Mouse (Mus musculus): ENCODE measurements at regions not wholly inside any gene's neighbourhood (a gene's known extent, or its start where the extent isn't known, plus 50 kb on each side); places are given as distances from the start of the nearest gene placed in this dataset.

DNA sequence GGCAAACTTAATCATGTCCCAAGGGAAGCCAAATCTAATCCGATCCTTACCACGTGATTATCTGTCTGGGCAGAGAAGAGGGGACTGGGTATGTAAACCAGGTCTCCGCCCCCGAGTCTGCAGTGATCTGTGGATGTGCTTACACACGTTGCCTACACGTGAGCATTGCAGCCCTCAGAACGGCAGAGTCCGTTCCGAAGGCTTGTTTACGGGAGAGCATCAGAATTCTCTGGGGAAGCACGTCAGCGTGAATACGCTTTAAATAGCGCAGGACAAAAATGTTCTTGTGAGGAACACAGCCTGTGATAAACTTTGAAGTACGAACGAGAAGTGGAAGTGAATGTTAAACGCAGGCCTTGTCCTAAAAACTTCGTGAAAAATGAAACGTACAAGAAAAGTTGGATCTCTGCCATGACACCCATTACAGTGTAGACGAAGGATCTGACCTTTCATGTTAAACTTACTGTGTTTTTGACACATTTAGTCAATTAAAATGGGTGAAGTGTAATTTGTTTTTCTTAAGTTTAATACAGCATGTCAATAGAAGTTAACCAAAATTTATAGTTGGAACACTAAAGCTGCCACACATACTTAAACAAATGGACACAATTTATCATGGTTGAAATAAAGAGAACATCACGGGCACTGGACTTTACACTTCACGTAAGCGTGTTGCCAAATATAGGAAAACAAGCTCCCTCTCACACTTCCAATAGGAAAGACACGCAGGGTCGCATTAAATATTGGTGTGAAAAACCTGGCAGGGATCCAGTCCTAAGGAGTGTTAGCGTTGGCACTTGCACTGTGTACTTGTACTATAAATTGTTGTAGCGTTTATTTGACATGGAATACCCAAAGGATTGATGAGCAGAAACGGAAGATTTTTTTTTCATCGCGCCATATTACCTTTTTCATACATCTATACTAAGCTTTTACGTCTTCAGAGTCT lies 106.5 kb upstream of the Hand2 start:
- no peaks in the 10 kb centered on the region for H3K36me3 ChIP-seq
- no peak overlapping the region for H3K27ac ChIP-seq
- H3K4me2 ChIP-seq (replicated peaks), result no peak overlapping the region
- no peaks in the 10 kb centered on the region for H3K4me1 ChIP-seq (replicated peaks)
- no peak overlapping the region for H3K4me3 ChIP-seq (replicated peaks)
- 84% methylated on average over 31 of the region's 31 CpGs for WGBS
- no peak for ATAC-seq
- no peaks in the 10 kb centered on the region for H3K9me3 ChIP-seq
- H3K27me3 ChIP-seq, result no peaks in the 10 kb centered on the region
- H3K9ac ChIP-seq (replicated peaks), result no peak overlapping the region

DNA sequence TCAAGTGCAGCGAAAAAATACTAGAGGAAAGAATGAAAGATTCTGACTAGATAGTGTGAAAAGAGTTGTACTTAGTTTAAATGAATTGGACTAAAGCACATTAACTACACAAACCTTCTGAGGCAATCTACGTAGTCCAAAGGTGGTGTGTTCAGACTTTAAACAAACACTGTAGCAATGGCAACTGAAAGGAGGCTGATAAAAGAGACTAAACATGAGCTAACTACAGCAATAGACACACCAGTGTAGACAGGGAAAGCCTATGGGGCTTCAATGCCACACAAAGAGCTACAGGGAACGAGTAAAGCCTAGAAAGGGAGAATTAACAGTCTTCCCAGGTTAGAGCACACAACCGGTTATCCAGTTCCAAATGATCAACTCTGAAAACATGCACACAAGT lies 90.2 kb upstream of the Hand2 start:
- Histone ChIP-seq H3K4me2 (replicated peaks) (no peak overlapping the region), H3K9me3 (no peaks in the 10 kb centered on the region), H3K27ac (no peak overlapping the region), H3K9ac (replicated peaks) (no peak overlapping the region), H3K36me3 (no peaks in the 10 kb centered on the region), H3K4me1 (replicated peaks) (no peaks in the 10 kb centered on the region), H3K27me3 (no peaks in the 10 kb centered on the region), H3K4me3 (replicated peaks) (no peak overlapping the region)
- WGBS, result 82% methylated on average over 4 of the region's 4 CpGs
- ATAC-seq, result no peak

DNA sequence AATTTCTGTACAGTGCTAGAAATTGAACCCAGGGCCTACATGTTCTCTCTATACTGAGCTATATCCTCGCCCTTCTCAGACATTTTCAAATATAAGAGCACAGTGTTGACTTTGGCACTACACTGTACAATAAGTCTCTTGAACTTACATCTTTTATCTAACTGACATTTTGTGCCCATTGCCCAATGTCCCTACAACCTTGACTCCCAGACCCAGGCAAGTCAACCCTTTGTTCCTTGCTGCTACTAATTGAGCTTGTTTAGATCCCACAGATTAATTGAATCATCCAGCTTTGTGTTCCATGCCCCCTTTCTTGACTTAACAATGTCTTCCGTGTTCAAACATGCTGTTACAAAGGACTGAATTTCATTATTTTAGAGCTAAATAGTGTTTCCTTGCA lies 78.5 kb upstream of the Hand2 start:
- no peaks in the 10 kb centered on the region for H3K27me3 ChIP-seq
- 71% methylated on average over 2 of the region's 2 CpGs for WGBS
- no peak for ATAC-seq
- no peaks in the 10 kb centered on the region for H3K9me3 ChIP-seq
- no peak overlapping the region for H3K27ac ChIP-seq
- H3K4me1 ChIP-seq (replicated peaks), result no peaks in the 10 kb centered on the region
- no peak overlapping the region for H3K9ac ChIP-seq (replicated peaks)
- no peak overlapping the region for H3K4me2 ChIP-seq (replicated peaks)
- no peaks in the 10 kb centered on the region for H3K36me3 ChIP-seq
- no peak overlapping the region for H3K4me3 ChIP-seq (replicated peaks)

DNA sequence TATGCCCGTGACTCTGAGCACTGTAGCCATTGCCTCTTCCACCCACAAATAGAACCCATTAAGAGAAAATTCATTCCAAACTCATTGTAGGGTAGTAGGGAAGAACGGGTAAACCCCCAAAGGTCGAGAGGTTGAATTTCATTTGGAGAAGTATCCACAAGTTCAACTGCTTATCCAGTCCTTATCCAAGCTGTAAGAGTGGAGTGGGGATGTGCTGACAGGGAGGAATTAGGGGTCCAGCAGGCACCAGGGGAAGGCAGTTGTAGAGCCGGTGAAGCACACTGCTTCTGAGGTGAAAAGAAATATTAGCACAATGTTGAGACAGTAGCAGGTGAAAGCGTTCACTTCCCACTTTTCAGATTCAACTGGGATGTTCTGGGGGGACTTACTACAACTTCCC lies 71.7 kb upstream of the Hand2 start:
- H3K9me3 ChIP-seq, result no peaks in the 10 kb centered on the region
- no peak overlapping the region for H3K9ac ChIP-seq (replicated peaks)
- no peaks in the 10 kb centered on the region for H3K4me1 ChIP-seq (replicated peaks)
- ATAC-seq, result no peak
- no peaks in the 10 kb centered on the region for H3K27me3 ChIP-seq
- no peaks in the 10 kb centered on the region for H3K36me3 ChIP-seq
- H3K4me2 ChIP-seq (replicated peaks), result no peak overlapping the region
- no peak overlapping the region for H3K27ac ChIP-seq
- no peak overlapping the region for H3K4me3 ChIP-seq (replicated peaks)
- 75% methylated on average over 5 of the region's 5 CpGs for WGBS

Data from midbrain, embryonic 13.5 days (tissue).